Mouse (Mus musculus) kidney, adult 2 months (tissue): ENCODE results near the gene Ubn1.

Experiments
- CTCF ChIP-seq: fragments of 200-500 bp; conservative IDR thresholded peaks from 2 replicates; pipeline ENCODE4 v1.5.1; 2011; ENCODE audit warnings: low read depth, mild to moderate bottlenecking, control low read depth, low read length, moderate library complexity, mixed read lengths; ENCODE audit not compliant: insufficient read depth, insufficient read length
- POLR2A ChIP-seq: fragments of 200-500 bp; IDR thresholded peaks from one replicate; pipeline ENCODE4 v1.6.1; 2011; ENCODE audit warnings: low read depth, low read length, control low read depth

- TF ChIP-seq POLR2A: no peak
- TF ChIP-seq CTCF: no peak
These were observed 20.5 kb downstream of the Ubn1 start for GRCm38 (mm10) chr16:5070321-5070720.
